Mouse (Mus musculus) bone marrow, adult 2 months (tissue): ENCODE measurements around the gene A930018P22Rik. TPM values are rescaled to one million over a fixed set of nuclear protein-coding genes. Genes with fewer than 3 reads are reported as not detected.
"Not testable (repeated sequence)": the region's sequence is repeated elsewhere in the genome, so short reads cannot be mapped to it uniquely, and the experiment has no call there.

Source experiments
- H3K27ac ChIP-seq: fragments of 200-500 bp; 2 replicates; pipeline ENCODE4 v1.5.1; 2012; ENCODE audit warnings: low read depth, mild to moderate bottlenecking, control low read depth, inconsistent platforms, low read length; ENCODE audit not compliant: control insufficient read depth, poor library complexity, insufficient read depth
- H3K4me1 ChIP-seq: fragments of 200-500 bp; 2 replicates; pipeline ENCODE4 v1.6.1; 2011; ENCODE audit warnings: low read length; ENCODE audit not compliant: control insufficient read depth, insufficient read depth
- H3K4me3 ChIP-seq: fragments of 200-500 bp; replicated peaks from 2 replicates; pipeline ENCODE3; 2011; ENCODE audit warnings: mild to moderate bottlenecking, low read depth, low read length, control low read depth; ENCODE audit not compliant: control insufficient read depth
- CTCF ChIP-seq: fragments of 200-500 bp; IDR thresholded peaks from 2 replicates; pipeline ENCODE4 v1.5.1; 2011; ENCODE audit warnings: low read length, control low read depth; ENCODE audit not compliant: control insufficient read depth, insufficient read depth
- POLR2A ChIP-seq: fragments of 200-500 bp; IDR thresholded peaks from 2 replicates; pipeline ENCODE4 v1.6.1; 2011; ENCODE audit warnings: low read depth, mild to moderate bottlenecking, control low read depth, low read length, borderline replicate concordance; ENCODE audit not compliant: control insufficient read depth
- WGBS: fragments of 180-500 bp; shearing (Covaris S2); methylation state at CpG from one replicate; pipeline ENCODE4 v1.1.7; 2018; 5-methylcytosine and 5-hydroxymethylcytosine counted together
- polyA plus RNA-seq: library from polyadenylated mRNA; stranded (reverse); fragments of >200 nt; gene quantifications from 2 replicates; pipeline ENCODE4 v1.2.4, GENCODE M21; 2011; ENCODE audit warnings: low replicate concordance; ENCODE audit not compliant: missing spikeins, insufficient read depth, insufficient read length

The A930018P22Rik gene
- not detected in 2 replicates for polyA plus RNA-seq

DNA sequence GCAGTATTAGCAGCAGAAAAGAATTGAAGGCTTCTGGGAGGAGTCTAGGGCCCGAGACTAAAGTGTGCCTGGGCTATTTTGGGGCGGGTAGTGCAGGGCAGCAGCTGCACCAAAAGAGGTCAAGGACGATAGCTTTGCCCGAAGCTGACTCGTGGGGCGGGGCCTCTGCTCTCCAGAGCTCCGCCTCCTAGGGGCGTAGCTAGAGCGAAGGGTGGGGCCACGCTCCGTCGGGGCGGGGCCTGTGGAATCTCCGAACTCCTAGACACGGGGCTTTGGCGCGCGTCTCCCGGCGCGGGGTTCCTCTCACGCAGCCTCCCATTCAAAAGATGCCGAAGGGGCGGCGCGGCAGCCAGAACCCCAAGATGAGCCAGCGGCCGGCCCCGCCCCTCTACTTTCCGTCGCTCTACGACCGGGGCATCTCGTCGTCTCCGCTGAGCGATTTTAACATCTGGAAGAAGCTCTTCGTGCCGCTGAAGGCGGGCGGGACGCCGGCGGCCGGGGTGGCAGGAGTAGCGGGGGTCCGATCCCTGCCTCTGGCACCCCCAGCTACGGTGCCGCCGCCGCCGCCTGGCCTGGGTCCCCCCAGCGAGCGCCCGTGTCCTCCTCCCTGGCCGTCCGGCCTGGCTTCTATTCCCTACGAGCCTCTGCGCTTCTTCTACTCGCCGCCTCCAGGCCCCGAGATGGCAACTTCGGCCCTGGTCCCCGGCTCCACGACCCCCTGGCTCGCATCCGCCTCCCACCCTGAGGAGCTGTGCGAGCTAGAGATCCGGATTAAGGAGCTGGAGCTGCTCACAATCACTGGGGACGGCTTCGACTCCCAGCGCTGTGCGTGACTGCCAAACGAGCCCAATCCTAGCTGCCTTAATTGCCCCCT is at the start of gene A930018P22Rik:
TSS of gene A930018P22Rik (plus strand) at position 265 of the 874 bp plus-strand sequence.
- TF ChIP-seq POLR2A (peak; percentile 75; the same call in 1 of the 2 replicates), CTCF (no peak)
- H3K4me3 ChIP-seq: peak within 1 kb of the TSS; percentile 28
- H3K4me1 ChIP-seq: peaks cover 1% of the 10 kb centered on the region; the same call in 1 of the 2 replicates
- peak within 1 kb of the TSS; percentile 85 for H3K27ac ChIP-seq
- WGBS: 1% methylated on average over 74 of the region's 74 CpGs

DNA sequence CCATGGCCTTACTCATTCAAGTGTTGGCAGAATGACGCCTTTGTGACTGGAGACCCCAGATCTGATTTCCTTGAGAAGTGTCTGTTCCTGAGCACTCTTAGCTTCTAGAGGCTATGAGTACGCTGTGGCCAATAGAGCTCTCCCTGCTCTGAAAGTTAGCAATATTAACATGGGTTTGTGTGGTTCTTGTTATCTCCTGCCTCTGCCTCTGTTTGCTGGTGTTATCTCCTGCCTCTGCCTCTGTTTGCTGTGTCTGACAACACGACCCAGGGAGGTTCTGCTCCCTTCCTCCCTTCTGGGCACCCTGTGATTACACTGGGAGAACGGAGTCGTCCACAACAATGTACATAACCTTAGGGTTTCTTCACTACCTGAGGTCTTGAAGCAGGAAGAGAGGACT is 44.3 kb upstream of the A930018P22Rik start:
- H3K4me1 ChIP-seq, H3K27ac ChIP-seq, H3K4me3 ChIP-seq: not testable (repeated sequence)
- 54% methylated on average over 5 of the region's 5 CpGs for WGBS

DNA sequence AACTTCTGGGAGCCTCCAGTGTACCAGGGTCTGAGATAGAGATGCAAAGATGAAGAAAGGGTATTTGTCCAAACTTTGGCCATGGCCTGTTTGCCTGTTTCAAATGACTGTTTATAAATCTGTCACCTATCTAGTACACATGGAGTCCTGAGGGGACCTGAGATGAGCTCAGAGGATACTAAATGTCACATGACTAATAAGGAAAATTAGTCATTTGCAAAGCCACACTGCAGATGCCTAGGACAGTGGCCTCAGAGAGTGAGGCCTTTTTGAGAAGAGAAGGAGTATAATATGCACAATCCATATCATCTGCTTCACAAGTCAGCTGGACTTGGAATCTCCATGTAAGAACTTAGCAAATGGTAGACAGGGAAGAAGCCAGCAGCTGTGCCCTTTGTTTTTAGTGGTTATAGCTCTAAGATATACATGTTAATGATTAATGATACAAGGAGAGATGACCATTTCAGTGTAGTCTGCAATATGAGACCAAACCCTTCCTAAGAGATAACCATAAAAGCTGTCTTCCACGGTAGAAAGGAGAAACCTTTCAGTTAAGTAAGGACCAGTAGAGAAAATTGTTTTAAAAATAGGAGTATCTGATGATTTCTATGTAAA is 41.0 kb upstream of the A930018P22Rik start:
- no CpG with 5 or more reads among the region's 1 CpGs for WGBS
- H3K4me1 ChIP-seq, H3K4me3 ChIP-seq, H3K27ac ChIP-seq: not testable (repeated sequence)

DNA sequence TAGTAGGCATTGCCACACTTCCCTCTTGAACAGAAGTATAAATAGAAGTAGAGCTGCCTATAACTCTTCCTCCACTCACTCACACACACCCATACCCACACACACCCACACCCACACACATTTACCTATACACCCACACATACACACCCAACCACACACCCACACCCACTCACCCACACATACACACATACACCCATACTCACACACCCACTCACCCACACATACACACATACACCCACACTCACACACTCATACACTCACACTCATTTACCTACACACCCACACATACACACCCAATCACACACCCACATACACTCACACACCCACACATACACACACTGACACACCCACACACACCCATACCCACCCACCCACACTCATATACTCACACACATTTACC is 40.1 kb upstream of the A930018P22Rik start:
- no peak for TF ChIP-seq CTCF
- TF ChIP-seq POLR2A: no peak
- Histone ChIP-seq H3K4me1 (peaks cover 5% of the 10 kb centered on the region; the same call in 1 of the 2 replicates), H3K27ac (no peak overlapping the region), H3K4me3 (no peak overlapping the region)

DNA sequence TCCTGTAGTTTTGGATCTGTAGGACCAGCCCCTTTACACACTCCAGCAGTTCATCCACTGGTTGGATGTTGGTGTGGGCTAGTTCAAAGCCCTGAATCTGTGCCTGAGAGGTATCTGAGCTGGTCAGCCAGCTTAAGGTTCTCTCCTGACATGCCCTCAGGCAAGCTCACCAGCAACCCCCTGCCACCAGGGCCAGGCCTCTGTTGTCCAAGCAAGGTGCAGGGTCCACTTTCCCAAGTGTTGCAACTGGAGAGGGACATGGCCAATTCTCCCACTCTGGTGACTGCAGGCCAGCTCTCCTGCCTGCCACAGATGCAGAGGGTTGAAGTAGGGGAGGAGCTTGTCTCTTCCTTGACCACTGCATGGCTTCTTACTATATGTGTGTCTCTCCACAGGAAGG is 38.5 kb upstream of the A930018P22Rik start:
- not testable (repeated sequence) for H3K27ac ChIP-seq, H3K4me3 ChIP-seq, H3K4me1 ChIP-seq

DNA sequence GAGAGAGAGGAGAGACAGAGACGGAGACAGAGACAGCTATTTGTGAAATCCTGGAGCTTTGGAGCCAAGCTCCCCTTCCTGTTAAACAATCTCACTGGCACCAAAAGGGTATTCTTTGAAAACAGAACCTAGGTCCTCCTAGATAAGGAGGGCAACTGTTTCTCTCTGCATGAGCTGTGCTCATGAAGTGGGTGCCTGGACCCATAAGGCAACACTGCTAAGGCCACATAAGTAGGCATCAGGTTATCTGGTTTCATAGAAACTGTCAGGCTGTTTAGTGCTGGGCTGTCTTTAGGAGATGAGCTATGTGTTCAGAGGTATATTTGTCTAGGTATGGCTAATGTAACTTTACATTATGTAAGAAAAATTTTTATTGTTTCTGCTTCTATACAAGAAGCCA is 35.0 kb upstream of the A930018P22Rik start:
- not testable (repeated sequence) for H3K27ac ChIP-seq, H3K4me1 ChIP-seq, H3K4me3 ChIP-seq
- WGBS: 43% methylated on average over 1 of the region's 1 CpGs

DNA sequence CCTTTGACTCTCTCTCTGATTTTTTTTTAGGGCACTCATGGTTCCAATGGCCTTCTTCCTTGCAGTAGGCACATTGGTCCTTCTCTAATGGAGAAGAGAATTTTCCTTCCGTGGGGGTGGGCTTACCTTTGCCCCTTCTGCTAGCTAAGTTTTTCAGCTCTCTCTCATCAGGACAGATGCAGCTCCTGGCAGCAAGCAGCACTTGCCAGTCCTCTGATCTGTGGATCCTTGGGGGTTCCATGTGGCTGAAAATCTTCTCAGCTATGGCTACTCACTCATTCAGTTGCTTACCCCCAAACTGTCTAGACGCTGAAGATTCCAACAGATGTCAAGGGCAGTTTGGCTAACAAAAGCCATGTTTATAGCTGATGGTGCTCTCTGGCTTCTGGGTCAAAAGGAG is 29.3 kb upstream of the A930018P22Rik start:
- no peak overlapping the region for H3K4me3 ChIP-seq
- TF ChIP-seq POLR2A (no peak), CTCF (no peak)
- no peak overlapping the region for H3K27ac ChIP-seq
- 89% methylated on average over 2 of the region's 2 CpGs for WGBS
- H3K4me1 ChIP-seq: no peaks in the 10 kb centered on the region

DNA sequence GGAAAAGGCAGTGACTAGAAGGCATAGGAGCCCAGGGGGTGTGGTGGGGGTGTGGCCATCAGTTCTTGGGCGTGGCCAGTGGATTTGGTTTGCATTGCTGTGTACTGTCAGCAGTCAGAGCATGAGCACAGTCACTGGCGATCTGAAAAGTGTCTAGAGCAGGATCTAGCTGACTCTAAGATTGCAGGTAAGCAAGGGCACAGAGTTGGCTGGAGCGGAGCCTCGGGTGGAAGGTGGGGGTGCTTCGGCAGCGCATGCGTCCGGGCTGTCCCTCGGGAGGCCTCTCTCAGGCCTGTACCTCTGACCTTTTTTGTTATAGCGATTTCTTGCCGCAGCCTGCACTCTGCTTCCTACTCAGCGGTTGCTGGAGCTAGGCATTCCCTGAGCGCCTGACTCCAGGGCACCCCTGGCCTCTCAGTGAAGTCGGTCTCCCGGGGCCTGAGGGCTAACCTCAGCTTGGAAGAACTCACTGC is 26.8 kb upstream of the A930018P22Rik start, which contains the start of gene Cd59a:
TSS of gene Cd59a (plus strand) at position 61 of the 473 bp plus-strand sequence.
- no peaks in the 10 kb centered on the region for H3K4me1 ChIP-seq
- WGBS: 6% methylated on average over 15 of the region's 15 CpGs

DNA sequence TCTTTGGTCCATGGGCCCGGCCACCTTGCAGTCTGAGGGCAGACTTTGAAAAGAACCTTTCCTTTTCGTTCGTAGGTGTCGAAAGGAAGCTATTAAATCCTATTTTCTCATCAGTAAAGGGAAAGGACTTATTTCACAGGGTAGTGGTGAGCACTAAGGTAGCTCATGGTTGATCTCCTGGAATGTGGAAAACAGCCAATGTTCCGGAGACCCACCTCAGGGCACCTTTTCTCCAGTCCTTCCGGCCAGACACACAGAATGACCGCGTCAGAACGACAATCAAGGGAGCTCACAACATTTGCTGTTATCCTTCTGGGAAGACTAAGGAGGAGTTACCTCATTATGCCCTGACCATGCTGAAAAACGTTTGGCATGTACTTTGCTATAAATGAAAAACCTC is 26.3 kb upstream of the A930018P22Rik start:
- 35% methylated on average over 10 of the region's 10 CpGs for WGBS
- TF ChIP-seq POLR2A (no peak), CTCF (no peak)
- H3K27ac ChIP-seq: peak overlapping the region; percentile 83
- no peaks in the 10 kb centered on the region for H3K4me1 ChIP-seq
- peak overlapping the region; percentile 71 for H3K4me3 ChIP-seq

More for the DNA sequence above, 26.8 kb upstream of the A930018P22Rik start, which contains the start of gene Cd59a:
- Histone ChIP-seq H3K4me3 (peak within 1 kb of the TSS; percentile 71), H3K27ac (peak within 1 kb of the TSS; percentile 83)
- no peak for TF ChIP-seq POLR2A
- no peak for TF ChIP-seq CTCF

DNA sequence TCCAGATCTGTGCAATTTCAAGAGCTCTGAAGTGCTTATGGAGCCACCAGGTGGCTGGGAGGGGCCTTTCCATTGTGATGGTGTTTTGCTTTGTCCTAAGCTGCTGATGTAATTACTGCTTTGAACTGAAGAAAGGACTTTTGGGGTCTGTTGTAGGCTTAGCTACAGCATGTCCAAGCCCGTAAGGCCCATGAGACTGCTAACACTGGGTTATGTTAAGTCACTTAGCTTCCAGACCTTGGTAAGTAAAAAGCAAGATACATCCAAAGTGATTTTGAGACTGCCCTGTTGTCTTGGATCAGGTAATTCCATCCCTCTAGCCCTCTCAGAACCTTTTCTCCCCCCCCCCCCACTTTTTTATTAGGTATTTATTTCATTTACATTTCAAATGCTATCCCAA is 25.8 kb upstream of the A930018P22Rik start:
- H3K4me1 ChIP-seq, H3K4me3 ChIP-seq, H3K27ac ChIP-seq: not testable (repeated sequence)
- WGBS: 84% methylated on average over 1 of the region's 1 CpGs

DNA sequence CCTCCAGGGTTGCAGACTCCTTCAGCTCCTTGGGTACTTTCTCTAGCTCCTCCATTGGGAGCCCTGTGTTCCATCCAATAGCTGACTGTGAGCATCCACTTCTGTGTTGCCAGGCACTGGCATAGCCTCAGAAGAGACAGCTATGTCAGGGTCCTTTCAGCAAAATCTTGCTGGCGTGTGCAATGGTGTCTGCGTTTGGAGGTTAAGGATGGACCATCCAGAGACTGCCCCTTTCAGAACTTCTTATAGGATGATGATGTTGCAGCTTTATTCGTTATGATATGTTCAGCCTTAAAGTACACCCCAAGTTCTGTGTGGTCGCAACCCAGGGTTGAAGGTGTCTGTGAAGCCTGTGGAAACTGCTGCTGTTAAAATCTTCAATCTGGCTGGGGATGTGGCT is 25.2 kb upstream of the A930018P22Rik start:
- 90% methylated on average over 4 of the region's 4 CpGs for WGBS
- H3K4me3 ChIP-seq, H3K4me1 ChIP-seq, H3K27ac ChIP-seq: not testable (repeated sequence)
